20 mouse cellular contexts compared by ENCODE assay signal in genomic region chr16:12934586-12934985, GRCm38 (mm10).
"Had no signal": no experiment of that assay in that cellular context is flagged by ENCODE, and none has a peak within 500 bp of the region (broad histone marks: within the 10 kb centered on the region; RNA-seq: fewer than 3 reads in every experiment).

No protein-coding gene starts in this region.

- H3K36me3 ChIP-seq: limb, embryonic 10.5 days; limb, embryonic 13.5 days had no signal

- H3K4me2 ChIP-seq: limb, embryonic 13.5 days; lung, embryonic 14.5 days; midbrain, embryonic 11.5 days had no signal

- H3K27me3 ChIP-seq: limb, embryonic 13.5 days had no signal

- H3K27ac ChIP-seq: layer of hippocampus, adult 2 months; limb, embryonic 10.5 days; limb, embryonic 13.5 days; macrophage; stomach, postnatal 0 days had no signal

- H3K9me3 ChIP-seq: limb, embryonic 10.5 days; limb, embryonic 13.5 days had no signal

- H3K4me3 ChIP-seq: layer of hippocampus, adult 2 months; limb, embryonic 10.5 days; limb, embryonic 13.5 days had no signal

- ATAC-seq: lung, postnatal 0 days had no signal

- H3K4me1 ChIP-seq: limb, embryonic 10.5 days; limb, embryonic 13.5 days had no signal

- DNase-seq: kidney, adult 11 months; kidney, adult 8-10 months; kidney, postnatal 14 days; kidney, postnatal 4 days; layer of hippocampus, adult 9-11 months; lung, embryonic 14.5 days; midbrain, embryonic 14.5 days; right cerebral cortex, adult 18-20 months; right cerebral cortex, postnatal 14 days; right cerebral cortex, postnatal 4 days; thymus, adult 2 months; thymus, postnatal 14 days; thymus, postnatal 4 days had no signal

- H3K9ac ChIP-seq: limb, embryonic 13.5 days; lung, embryonic 14.5 days had no signal
